Mouse (Mus musculus) kidney, postnatal 25 days (tissue): Measurements from ENCODE around the gene Isg20l2.
A peak's percentile ranks its signal among the peaks of the same experiment; 100 is the strongest.

Experiments
- DNase-seq, 2 experiments: peaks; one replicate each; pipeline ENCODE4 v3.0.0; 2021; ENCODE audit warnings: mixed read lengths in 2 of 2

The Isg20l2 gene

DNA sequence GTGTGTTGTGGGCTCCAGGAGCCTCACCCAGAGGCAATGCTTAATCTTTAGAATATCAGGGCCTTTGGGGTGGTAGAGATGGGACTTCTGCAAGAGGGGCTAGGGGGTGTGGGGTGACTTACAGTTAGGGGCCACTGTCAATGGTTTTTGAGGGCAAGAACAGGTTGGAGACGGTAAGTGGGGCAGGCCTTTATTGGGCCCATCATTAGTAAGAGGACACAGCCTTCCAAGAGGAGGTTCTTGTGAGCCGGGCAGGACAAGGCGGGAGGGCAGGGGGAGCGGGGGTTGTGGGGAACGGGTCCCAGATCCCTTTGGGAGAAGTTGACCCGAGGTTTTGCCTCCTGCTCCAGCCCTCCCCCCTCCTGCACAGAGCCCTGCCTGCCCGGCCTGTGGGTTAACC is 16.6 kb upstream of the Isg20l2 start:
- no peak for DNase-seq

DNA sequence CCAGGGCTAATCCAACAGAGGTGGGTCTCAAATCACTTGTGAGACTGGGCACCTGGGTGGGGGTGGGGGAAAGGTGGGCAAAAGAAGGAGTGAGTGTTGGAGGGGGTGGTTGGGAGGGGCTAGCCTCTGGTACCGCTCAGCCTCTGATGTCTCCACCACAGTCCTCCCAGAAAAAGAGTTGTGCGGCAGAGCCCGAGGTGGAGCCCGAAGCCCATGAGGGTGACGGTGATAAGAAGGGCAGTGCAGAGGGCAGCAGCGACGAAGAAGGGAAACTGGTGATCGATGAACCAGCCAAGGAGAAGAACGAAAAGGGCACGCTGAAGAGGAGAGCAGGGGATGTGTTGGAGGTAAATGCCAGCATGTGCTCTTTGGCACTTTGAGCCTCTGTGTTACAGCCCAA is 16.2 kb upstream of the Isg20l2 start:
- DNase-seq: no peak

DNA sequence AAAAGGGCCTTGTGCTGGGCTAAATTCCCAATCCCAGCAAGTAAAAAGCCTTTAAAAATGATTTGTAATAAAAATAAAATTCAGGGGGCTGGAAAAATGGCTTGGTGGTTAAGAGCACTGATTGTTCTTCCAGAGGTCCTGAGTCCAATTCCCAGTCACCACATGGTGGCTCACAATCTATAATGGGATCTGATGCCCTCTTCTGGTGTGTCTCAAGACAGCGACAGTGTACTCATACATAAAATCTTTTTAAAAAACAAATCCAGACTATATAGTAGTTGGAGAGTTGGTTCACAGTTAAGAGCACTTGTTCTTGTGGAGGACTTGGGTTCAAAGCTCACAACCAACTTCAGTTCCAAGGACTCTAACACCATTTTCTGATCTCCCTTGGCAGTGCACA is 13.1 kb upstream of the Isg20l2 start:
- no peak for DNase-seq

DNA sequence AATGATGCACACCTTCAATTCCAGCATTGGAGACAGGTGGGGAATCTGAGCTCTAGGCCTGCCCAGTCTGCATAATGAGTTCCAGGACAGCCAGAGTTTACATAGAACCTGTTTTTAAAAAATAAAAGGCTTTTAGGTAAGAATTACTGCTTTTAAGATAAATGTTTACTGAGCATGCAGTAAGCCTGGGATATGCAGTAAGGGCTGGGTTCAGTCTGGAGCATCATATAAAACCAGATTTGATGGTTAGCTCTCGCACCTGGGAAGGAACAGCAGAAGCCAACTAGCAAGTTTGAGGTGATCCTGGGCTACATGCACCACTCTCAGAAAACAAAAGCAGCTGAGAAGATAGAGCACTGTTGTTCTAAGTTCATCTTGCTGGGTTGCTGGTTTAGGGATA is 11.6 kb upstream of the Isg20l2 start:
- DNase-seq: no peak

DNA sequence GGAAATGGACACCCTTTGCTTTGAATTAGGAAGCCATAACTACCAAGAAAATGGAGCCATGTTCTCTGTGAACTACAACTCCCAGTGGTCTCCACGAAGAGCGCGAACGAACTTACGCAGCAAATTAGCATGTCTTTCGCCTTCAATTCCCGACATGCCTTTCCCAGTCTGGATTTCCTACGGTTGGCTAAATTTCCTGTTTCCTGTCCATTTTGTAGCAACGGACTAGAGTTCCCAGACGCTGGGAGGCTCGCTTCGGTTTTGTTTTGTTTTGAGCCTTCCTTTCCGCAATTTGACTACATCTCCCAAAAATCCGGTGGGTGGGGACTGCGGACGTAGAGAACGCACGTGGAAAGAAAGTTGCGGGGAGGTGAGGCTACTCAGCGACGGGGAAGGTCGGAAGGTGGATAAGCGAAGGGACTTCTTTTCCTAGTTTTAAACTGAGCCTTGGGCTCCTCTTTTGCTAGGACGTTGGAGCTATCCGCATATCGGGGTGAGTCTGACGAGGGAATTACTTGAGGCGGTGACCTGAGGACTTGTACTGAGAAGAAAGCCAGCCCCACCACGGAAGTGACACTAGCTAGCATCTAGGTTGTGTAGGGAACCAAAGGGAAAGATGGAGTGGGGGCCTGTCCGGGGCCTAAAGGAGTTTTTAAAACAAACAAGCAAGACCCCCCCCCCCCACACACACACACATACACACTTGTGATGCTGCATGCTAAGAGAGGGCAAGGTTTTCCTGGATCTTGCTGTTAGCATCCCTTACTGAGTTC is 10.6 kb upstream of the Isg20l2 start, which contains the start of gene Mrpl24:
Mrpl24 (plus strand) TSS at position 171 of the 773 bp plus-strand sequence.
- peak; percentile 82 to 91 for DNase-seq

DNA sequence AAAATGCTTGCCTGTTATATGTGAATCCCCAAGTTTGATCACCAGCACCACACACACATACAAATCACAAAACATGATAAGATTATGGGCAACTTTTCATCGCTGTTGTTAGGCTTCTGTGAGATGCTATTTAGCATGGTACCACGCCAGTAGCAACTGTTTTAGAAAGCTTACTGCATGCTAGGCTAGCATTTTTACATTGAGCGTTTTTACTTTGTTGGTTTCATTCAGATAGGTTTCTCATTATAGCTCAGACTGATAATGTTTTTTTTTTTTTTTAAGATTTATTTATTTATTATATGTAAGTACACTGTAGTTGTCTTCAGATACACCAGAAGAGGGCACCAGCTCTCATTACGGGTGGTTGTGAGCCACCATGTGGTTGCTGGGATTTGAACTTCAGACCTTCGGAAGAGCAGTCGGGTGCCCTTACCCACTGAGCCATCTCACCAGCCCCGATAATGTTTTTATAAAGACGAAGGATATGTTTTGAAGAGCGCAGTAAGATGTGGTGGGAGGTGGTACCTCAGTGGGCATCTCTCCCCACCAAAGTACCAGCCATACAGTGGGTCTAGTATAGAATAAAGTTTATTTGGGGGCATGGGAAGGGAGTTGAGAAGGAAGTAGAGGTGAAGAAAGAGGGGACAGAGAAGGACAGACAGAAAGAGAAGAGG is 9.7 kb upstream of the Isg20l2 start:
- DNase-seq: no peak

DNA sequence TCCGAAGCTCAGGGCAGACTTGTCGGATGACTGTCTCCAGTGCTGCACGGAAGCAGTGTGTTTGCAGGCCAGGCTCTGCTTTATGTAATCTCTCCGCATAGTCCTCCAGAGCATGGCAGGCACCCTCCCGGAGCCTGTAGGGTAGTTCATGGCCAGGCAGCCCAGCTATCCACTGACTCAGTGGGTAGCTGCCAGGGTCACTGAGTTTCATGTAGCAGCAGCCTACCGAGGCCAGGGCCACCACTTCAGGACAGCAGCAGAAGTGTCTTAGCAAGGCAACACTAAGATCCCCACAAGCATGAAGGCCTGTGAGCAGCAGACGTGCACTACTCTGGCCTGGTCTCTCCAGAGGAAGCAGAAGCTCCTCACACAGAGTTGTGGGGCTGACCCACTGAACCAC is 5.1 kb upstream of the Isg20l2 start:
- no peak for DNase-seq

DNA sequence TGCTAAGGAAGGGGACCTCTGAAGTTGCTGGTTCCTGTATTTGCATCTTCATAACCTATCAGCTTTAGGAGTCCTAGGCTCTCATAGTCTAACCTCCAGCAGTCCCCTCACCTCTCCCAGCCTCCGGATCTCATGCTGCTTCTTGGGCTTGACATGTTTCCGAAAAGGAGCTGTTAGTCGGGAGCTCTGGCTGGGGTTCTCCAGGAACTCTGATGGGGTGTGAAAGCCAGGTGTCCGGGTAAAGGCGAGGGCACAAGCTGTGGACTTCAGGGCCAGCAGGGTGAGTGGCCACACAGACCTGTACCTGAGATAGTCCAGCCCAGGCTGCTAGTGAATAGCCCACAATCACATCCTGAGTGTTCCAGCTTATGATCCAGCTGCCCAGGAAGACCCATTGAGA is 2.7 kb upstream of the Isg20l2 start:
- DNase-seq: no peak

DNA sequence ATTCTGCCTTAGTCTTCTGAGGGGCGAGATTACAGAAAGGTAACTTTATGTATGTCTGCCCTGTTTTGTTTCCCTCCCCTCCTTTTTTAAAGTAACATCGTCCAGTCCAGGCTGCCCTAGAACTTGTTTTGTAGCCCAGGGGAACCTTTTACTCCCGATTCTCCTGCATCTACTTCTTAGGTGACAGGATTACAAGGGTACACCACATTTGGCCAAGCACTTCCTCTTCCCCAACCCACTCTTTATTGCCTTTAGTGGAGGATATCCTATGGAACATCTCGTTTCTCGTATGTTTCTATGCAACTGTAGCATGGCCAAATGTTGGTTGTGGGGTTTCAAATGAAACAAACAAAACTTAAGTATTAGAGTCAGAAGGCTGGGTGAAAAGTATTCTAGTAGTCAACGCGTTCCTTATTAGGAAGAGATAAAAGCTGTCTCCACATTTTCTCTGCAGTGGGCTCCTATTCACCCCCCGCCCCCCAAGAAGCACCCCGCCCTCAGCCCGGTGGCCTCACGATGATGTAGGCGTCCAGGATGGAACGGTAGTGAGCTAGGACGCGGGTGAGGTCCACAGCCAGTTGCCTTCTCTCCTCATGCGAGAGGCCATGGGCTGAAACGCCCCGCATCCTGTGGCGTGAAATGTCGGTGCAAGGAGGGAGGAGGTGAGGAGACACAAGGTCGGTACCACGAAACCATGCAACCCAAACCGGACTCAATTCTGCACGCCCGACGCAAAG is 605 bp upstream of the Isg20l2 start:
- no peak for DNase-seq

DNA sequence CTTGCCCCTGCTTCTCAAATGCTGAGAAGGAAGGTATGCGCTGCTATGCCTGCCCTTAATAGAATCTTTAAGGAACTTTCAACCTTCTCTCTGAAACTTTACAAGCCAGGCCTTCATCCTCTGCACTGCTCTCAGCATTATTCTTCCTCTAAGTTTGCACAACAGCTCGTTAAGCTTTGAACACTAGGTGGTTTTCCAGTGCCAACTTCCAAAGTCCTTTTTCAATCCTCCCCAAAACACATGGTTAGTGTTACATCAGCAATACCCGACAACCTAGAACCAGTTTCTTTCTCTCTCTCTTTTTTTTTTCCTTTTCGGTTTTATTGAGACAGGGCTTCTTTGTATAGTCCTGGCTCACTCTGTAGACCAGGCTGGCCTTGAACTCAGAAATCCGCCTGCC is 3.9 kb downstream of the Isg20l2 start:
- no peak for DNase-seq

DNA sequence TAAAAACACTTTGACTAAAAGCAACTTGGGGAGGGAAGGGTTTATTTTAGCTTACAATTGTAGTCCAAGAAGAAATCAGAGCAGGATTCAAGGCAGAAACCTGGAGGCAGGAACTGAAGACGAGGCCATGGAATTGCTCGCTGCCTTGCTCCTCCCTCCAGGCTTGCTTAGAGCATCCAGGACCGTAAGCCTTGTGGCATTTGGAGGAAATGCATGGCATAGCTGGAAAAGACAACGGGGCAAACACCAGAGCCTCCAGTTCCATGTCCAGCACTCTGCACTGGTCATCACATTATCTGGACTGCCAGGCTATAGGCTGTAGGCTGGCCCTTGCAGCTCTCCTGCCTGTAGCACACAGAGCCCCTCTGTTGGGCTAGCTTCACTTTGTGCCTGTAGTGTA is 4.4 kb downstream of the Isg20l2 start:
- no peak for DNase-seq

DNA sequence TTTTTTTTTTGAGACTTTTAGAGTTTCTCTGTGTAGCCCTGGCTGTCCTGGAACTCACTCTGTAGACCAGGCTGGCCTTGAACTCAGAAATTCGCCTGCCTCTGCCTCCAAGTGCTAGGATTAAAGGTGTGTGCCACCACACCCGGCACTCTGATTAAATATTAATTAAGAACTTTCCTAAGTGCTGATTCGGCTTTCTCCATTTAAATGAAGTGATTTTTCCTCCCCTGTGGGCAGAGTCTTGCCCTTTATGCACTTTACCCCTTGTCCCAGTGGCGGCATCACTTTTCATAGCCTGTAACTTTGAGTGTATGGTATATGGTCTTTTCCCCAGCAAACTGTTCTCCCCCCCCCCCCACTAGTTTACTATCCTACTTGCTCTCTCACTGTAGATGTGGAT is 5.1 kb downstream of the Isg20l2 start:
- DNase-seq: peak; percentile 45 to 65

DNA sequence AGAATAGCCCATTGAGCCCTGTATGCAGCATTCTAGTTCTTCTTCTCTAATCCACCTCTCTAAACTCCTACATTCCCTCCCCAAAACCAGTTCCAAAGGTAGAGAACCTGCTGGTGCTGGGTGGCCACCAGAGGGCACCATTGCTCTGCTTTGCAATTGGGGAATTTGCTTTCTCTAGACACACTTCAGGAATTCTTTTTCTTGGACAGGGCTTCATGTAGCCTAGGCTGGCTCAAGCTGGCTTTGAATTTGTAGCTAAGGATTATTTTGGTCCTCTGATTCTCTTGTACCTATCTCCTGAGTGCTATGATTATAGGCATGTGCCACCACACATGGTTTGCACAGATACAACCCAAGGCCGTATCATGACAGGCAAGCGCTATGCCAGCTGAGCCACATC is 5.7 kb downstream of the Isg20l2 start:
- DNase-seq: peak; percentile 88 to 89

DNA sequence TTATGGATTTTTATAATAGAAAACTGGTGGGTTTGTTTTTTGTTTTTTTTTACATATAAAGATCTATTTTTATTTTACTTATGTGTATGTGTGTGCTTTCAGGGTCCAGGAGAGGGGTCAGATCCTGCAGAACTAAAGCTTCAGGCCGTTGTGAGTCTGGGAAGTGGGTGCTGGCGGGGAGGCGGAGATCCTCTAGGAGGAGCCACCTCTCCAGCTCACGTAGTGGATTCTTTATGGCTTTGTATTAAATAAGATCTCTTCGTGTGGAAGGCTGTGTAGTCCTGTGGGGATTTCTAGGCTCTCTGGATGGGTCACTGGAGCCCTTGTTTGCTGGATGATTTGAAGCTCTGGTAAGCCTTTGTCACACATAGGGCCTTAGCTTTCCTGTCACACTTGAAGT is 10.5 kb downstream of the Isg20l2 start:
- DNase-seq: no peak

DNA sequence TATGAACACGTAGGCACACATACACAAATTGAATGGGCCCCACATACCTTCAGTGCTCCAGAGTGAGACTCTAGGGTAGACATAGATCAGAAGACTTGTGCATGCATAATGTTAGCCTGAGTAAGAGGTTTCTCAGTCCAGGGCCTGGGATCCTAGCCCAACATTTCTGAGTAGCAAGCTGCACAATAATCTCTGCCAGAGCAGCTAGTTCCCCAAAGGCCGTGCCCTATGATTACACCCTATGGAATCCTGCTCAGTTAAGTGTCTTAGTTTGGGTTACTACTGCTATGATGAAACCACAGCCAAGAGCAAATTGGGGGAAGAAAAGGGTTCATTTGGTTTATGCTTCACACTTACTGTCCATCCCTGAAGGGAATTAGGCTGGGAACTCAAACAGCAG is 12.4 kb downstream of the Isg20l2 start:
- no peak for DNase-seq

DNA sequence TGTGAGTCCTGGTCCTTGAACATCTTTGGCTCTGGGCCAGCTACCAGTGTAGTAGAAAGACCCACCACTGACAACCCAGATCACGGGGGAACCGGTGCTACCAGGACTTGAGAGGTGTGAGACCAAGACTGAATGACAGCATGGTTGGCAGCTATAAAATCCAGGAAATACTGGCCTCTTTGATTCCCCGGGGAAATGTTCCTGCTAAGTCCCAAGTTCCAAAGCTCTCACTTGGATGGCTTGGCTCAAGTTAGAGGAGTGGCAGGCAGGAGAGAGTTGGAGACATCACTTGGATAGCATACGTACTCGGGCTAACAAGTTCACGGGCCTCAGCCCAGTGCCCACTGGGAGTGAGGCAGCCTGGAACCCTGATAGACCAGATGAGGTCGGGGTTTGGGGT is 13.5 kb downstream of the Isg20l2 start:
- no peak for DNase-seq

DNA sequence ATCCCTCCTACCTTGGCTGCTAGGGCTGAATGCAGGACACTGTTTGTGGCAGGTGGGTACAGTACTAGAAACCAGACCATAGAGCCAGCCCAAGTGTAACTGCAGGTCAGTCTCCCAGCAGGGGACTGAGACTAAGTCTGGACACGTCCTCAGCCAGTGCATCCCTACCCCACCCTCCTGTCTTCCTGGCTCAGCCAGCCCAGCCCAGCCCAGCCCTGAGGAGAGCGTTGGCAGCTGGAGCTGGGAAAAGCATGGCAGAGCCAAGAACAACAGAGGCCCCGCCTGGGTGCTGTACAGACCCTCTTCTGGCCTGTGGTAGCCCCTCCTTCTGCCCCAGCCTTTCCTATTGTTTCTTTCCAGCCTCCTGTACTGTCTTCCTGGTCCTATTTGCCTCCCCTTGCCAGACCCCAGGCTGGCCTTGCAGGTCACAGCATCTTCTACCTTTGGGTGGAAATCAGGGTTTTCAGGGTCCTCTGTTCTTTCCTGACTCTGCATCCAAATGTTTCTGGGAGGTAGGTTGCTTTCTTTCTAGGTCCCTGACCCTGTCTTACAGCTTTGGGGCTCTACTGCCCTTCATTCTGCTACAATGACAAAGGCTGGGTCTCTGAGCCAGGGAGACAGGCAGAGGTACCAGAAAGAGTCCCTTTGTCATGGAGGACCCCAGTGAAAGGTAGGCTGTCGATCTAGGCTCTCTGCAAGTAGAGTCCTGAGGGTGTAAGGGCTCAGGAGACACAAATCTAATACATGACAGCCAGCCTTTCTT is 14.9 kb downstream of the Isg20l2 start:
- DNase-seq: no peak

DNA sequence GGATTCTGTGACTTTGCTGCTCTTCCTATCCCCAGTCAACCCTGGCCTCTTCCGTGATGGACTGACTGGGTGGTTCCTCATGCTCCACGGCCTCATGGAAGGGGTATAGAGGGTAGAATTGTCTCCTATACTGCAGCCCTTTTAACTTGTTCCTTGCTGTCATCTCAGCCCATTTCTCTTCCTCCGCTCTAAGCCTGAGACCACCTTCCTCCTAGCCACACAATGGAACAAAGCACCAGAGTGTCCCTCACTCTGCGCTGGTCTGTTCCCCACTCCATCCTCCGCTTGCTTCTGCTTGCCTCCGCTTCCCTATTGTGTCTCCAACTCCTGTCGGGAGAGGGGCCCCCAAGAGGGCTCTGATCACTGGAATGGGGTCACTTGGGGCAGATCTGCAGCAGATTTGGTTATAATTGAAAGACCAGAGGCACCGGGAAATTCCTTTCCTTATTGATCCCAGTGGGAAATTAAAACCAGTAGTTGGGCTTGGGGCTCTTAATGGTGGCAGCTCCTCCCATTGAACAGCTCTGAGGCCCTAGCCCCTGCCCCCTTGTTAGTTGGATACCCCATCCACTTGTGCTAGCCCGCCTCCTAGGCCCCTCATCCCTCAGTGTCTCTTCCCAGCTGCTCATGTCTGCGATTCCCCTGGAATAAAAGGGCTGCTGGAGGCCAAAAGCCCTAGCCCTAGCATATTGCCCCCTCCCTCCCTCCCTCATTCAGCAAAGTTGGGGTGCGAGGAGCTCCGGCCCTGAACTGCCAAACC is 15.8 kb downstream of the Isg20l2 start:
- DNase-seq: no peak

DNA sequence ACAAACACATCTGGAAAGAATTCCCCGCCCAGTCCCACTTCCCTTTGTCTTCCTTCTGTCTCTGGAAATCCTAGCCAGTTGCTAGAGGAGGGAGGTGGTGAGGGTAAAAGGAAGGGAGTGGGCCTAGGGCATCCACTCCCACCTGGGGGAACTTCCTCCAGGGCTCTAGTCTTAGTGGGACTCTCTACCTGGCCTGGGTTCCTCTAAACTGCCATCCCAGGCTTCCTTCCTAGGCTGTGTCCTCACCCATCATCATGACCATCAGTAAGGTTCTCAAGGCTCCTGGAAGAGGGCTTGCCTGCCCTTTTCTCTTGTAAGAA is 16.4 kb downstream of the Isg20l2 start:
- no peak for DNase-seq

DNA sequence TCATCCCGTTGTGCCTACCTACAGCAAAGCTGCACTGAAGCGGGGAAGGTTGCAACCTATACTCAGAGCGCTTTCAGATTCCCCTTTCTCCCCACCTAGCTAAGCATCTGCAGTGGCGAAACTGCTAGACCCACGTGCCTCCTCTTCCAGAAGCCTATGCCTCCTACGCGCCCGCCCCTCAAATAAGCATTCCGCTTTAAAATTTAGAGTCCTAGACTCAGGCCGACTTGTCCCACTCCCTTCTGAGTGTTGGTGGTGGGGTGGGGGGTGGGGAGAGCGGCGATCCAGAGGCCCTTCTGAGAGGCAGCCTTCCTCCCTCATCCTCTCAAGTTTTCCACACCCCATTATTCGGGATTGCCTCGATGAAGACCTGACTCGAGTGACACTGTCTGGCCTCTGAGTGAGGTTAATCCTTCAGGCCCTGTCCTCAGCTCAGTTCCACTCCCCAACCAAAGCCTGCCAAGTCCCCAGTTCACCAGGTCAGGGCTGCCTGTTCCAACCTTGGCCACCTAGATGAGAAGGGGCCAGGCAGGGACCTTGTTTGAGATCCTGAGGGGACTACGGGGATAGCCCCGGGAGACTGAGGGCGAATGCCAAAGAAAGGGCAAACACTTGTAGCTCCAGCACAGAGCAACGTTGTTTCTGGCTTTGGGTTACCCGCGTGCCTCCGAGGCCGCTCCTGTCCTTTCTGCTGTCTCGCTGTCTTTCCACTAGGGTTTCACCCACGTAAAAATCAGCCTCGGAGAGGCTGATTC is 17.1 kb downstream of the Isg20l2 start:
- no peak for DNase-seq

DNA sequence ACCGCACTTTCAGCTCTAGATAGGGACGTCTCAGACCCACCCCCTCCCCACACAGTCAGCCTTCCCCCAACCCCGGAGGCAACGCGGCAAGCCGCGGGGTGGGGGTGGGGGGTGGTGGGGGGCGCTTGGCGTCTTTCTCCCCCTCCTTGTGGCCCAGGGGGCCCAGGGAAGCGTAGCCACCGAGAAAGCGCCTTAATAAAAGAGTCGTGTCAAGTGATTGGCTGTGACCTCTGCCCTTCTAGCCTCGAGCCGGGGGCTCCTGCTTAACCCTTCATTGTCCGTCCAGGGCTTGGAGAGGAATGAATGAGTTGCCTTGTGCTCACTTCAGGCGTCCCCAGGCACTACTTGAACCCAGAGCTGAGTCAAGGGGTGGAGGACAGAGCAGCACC is 17.7 kb downstream of the Isg20l2 start:
- DNase-seq: no peak
